In the genomic region with DNA sequence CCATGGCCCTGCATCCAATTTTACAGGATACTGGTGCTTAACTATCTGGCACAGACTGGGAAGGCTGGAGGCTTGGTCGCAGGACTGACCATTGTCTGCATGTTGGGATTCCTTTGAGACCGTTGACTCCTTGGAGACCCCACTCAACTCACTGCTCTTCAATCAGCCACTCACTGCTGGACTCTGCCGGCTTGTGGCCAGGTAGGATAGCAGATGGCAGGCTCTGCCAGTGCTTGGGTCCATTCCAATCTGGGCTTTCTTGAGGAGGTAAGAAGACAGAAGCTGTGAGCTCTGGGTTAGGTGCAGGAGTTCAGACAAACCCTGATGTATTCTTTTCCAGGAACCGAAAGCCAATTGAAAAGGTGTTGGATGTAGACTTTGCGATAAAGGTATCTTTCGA, we compare ENCODE assay signal across 10 mouse cellular contexts. TPM values are rescaled to one million over a fixed set of nuclear protein-coding genes. Genes with fewer than 3 reads are reported as not detected.
"Had no signal": no experiment of that assay in that cellular context is flagged by ENCODE, and none has a peak within 500 bp of the region (broad histone marks: within the 10 kb centered on the region; RNA-seq: fewer than 3 reads in every experiment).

No protein-coding gene starts in this region.

- DNase-seq: kidney, postnatal 14 days; liver; liver, embryonic 13.5 days; liver, postnatal 0 days; lung, postnatal 14 days; right cerebral cortex, postnatal 14 days; thymus, adult 2 months; thymus, postnatal 25 days had no signal

- ATAC-seq: liver, postnatal 0 days; midbrain, embryonic 15.5 days had no signal

RNA-seq across cellular contexts. Expression of a gene that starts 8.7 kb away (rescaled TPM):
- total RNA-seq: monocyte, adult 5-6 weeks had no signal

RNA-seq across cellular contexts. Expression of a gene that starts 14.4 kb away (rescaled TPM):
- total RNA-seq: monocyte, adult 5-6 weeks had no signal
